Mouse (Mus musculus): ENCODE data around the gene Ddit4.
"Not testable (repeated sequence)": the region's sequence is repeated elsewhere in the genome, so short reads cannot be mapped to it uniquely, and the experiment has no call there.

Gene Ddit4

DNA sequence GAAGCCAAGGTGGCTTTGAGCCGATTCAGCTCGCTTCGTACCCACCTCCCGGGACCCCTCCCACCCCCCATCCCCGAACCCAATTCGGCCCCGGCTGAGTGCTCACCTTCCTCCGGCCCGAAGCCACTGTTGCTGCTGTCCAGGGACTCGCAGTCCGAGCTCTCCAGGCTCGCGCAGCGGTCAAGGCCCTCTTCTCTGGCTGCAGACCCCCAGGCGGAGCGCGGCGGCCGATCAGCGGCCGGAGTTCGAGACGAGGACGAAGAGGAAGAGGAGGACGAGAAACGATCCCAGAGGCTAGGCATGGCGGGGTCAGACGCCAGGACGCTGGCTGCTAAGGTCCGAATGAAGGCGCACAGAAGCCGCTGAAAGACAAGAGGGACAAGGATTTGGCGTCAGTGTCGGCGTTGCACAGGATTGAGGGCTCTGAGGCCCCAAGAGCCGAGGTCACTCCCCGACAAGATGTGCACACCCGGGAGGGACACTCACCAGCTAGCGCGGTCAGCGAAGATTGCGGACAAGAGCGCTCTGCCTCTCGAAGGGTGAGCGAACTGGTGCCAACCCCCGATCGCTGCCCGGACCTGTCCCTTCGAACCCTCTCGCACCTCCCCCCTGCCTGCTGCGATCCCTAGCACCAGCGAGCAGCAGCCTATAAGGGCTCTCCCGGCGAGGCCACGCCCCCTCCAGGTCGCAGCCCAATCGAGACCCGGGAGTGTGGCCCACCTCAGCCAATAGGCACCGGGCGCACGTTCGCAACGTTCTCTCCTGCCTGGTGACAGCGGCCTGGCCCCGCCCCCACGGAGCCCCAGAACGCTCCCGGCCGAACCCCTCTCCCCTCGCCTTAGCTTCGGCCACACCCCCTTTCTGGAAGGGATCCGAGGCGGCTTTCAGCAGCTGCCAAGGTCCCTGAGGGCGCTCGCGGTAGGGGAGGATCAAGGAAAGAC, at the start of gene Ddit4:
Gene Ddit4, minus strand, starts transcription at position 624 of the 941 bp plus-strand sequence.
- DNase-seq: peak; percentile 99

- DNase-seq: no peak
Observed at GRCm38 (mm10) chr10:59999057-59999456, 47.4 kb upstream of the Ddit4 start.

DNA sequence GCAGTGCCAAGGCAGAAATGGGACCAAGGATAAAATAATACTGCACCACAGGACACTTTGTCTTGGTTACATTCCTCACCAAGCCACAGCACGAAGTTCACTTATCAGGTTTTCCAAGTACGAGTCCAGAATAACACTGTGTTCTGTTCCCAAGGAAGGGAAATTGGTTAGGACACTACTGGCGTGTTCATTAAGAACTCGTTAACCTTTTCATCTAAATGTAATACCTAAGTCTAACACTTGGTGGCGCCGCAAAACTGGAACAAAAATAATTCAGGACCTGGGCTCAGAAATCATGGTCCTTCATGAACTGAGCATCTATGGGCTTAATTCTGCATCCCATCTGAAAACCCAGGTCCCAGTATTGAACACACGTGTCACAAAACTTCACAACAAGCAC, 46.0 kb upstream of the Ddit4 start:
- DNase-seq: peak; percentile 43

- DNase-seq: no peak
Observed at GRCm38 (mm10) chr10:59995889-59996288, 44.3 kb upstream of the Ddit4 start.

- DNase-seq: not testable (repeated sequence)
Observed at GRCm38 (mm10) chr10:59993813-59994212, 42.2 kb upstream of the Ddit4 start.

DNA sequence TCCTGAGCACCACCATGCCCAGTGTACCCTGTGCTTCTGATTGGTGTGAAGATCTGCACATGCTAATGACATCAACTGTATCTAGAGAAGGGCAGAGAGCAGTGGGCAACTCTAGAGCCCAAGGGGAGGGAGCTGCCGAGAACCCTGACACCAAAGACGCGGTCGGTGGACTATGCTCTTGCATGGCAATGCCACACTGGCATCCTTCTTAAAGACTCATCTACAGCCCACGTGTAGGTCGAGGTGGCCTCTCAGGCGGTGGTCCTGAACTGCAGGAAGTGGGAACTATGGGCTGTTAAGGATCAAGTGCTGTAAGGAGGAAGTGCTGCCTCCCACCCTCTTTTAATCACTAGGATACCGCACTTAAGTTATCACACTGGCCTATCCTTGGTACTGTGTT, 40.4 kb upstream of the Ddit4 start:
- DNase-seq: no peak

DNA sequence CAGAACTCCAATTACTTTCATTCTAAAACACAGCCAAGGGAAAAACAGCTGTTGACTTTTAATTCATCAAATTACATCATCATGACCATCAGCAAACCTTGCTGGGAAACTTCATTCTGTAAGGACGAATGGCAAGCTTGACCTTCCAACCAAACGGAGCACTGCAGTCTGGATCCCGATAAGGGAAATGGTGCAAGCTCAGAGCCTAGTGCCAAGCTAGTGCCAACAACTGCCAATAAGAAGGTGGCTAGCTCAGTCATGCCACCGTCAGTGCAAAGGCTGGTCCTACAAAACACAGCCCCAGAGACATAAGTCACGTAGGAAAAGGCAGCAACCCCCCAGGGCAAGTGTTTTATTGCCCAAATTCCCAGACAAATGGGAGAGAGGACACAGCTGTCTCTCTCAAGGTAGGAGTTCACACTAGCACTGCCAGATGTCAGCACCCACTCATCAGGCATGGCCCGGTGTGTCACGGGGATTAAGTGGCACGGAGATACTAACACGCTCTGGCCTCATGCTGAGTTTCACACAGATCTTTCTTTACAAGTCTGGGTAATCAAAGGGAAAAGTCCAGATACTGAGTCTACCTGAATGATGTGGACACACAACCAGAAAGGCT, 39.7 kb upstream of the Ddit4 start:
- DNase-seq: no peak

DNA sequence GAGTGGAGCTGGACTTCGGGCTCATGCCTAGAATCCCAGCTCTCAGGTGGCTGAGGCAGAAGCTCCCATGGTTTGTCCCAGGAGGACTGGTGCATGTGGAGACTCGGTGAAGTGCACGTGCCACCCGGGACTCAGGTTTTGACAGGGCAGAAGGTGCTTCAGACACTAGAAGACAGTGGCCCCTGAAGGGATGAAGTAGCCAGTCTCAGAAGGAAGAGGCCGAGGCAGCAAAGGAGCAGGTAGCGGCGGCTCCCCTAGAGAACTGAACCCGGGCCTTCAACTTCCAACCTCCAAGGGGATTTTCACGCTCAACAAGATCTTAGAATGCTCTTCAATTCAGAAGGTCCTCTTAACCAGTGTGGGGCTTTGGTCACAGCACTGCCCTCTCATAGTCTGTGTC, 38.8 kb upstream of the Ddit4 start:
- DNase-seq: no peak

DNA sequence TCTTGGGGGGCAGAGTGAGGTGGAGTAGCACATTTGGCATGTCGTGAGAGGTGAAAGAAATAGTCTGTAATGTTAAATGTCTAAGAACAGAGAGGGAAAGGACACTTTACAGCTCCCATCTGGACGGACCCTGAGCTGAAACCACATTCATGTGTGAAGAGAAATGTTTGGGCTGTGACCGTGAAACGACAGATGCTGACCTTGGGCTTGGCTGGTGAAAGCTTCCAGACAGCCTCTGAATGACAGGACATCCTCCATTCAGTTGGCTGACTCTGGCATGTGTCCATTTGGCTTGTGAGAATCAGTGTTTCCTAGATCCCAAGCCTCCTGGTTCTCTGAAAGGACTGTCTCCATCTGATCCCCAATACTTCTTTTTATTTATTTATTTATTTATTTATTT, 36.4 kb upstream of the Ddit4 start:
- DNase-seq: no peak

DNA sequence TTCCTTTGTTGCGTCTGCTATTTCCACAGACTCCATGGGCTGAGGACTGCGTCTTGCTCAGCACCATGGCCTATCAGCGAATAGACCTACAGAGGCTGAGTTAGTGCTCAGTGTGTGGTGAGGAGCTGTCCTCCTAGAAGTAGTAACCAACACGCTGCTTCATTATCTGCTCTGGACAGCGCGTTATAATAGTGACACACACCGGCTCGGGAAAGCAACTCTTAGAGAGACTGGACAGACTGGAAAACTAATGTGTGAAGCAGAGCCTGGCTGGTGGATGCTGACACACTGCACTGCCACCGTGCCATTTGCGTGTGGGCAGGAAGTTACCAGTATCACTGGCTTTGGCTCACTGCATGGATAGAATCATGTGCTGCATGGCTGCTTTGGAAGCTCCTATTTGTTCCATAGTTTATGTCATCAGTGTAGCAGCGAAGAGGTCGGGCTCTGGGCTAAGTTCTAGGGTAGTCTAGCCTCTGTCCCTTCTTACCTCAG, 30.8 kb upstream of the Ddit4 start:
- DNase-seq: no peak

- DNase-seq: no peak
Observed at GRCm38 (mm10) chr10:59981792-59982191, 30.2 kb upstream of the Ddit4 start.

DNA sequence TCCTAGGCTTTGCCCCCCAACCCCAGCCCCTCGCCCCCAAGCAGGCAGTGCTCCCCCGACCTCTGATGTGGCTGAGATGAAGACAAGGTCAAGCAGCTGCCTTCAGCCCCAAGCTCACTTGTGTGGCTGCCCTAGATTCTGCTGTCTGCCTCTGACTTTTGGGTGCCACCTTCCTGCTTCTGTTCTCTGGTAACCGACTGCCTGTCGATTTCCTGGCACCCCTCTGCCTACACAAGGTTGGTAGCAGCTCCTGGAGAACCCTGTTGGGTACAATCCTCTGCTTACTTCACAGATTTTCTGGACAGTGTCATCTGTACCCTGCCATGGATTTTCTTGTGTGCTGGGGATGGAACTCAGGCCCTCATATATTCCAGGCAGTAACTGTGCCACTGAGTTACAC, 29.7 kb upstream of the Ddit4 start:
- no peak for DNase-seq

GRCm38 (mm10) chr10:59980815-59981244, 29.2 kb upstream of the Ddit4 start:
- no peak for DNase-seq

GRCm38 (mm10) chr10:59978873-59979743, 27.5 kb upstream of the Ddit4 start:
- peak; percentile 84 for DNase-seq

DNA sequence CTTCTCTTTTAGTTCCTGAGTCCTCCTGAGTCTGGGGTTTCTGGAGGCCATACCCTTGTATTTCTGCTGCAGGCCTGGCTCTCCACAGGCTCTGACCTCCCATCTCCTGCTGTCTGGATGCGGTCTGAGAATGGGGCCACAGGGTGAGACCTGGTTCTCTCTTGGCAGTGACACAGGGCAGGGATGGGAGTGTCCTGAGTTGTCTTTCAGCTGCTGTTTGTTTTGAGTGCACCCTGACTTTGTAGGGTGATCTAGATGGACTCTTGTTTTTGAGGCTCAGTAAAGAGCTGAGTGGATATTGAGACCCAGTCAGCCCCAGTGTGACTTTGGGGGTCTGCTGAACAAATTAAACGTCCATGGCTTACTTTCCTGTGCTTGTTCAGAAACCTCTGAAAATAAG, 26.8 kb upstream of the Ddit4 start:
- DNase-seq: no peak

- no peak for DNase-seq
Observed at GRCm38 (mm10) chr10:59977715-59978343, 26.2 kb upstream of the Ddit4 start.

GRCm38 (mm10) chr10:59977141-59977540, 25.5 kb upstream of the Ddit4 start:
- no peak for DNase-seq

DNA sequence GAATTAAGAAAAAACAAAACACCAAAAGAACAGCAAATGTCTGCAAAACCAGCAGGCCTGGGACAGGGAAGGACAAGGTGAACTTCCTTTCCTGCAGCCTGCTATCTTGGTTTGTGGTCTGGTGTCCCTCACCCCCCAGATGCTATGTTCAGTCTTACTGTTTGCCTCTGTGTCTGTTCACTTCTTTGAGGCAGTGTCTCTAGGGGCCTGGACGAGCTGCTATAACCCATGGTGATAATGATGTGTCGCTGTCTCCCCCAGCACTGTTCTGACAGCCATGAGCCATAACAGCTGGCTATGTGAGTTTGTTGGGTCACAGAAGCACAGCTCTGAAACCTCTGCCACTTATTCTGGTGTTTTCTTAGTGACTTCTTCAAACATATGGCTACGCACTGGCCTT, 23.2 kb upstream of the Ddit4 start:
- no peak for DNase-seq

- DNase-seq: peak; percentile 78
Observed at GRCm38 (mm10) chr10:59974191-59974664, 22.6 kb upstream of the Ddit4 start.

- DNase-seq: no peak
Observed at GRCm38 (mm10) chr10:59973400-59973799, 21.8 kb upstream of the Ddit4 start.

DNA sequence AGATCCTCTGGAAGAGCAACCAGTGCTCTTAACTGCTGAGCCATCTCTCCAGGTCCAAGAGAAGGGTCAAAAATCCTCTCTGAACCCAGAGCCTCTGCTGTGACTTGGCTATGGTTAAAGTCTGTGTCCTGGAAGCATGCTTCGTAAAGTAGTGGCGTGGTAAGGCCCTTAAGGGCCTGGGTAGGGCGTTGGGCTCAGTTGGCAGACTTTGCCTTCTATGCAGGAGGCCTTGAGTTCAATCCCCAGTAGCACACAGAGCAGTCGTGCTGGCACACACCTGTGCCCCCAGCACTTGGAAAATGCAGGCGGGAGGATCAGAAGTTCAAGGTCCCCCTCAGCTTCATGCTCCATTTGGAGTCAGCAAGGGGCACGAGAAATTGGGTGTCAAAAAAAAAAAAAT, 21.4 kb upstream of the Ddit4 start:
- no peak for DNase-seq

DNA sequence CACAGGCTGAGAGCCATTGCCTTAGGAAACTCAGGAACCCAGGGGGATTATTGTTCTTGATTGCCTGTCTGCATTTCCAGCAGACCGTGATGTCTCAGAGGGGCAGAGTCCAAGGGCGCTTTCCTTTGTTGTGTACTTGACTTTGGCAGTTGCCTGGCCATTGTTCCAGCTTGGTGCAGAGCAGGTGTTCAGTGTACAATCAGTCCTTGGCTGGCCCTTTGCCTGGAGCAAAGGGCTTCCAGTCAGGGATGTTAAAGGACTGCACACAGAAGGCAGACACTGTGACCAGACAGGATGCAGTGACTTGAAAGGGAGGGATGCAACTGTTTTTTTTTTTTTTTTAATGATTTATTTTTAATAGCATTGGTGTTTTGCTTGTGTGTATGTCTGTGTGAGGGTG, 20.9 kb upstream of the Ddit4 start:
- peak; percentile 60 for DNase-seq
